Mouse (Mus musculus) kidney, postnatal 0 days (tissue): ENCODE measurements around the gene 5730522E02Rik. TPM values are rescaled to one million over a fixed set of nuclear protein-coding genes. Genes with fewer than 3 reads are reported as not detected.

Experiments used
- ATAC-seq: fragments of 200-750 bp; cut with Nextera tagmentation; replicated peaks from 2 replicates; pipeline ENCODE4 v1.8.0; 2017; ENCODE audit warnings: low read depth, moderate number of reproducible peaks, moderate TSS enrichment, moderate library complexity; ENCODE audit not compliant: low FRiP score
- DNase-seq: peaks from one replicate; pipeline ENCODE4 v3.0.0-alpha.2; 2016; ENCODE audit warnings: low spot score
- H3K27ac ChIP-seq: fragments of 300-500 bp; sonication (generic); 2 replicates; pipeline ENCODE4 v1.5.1; 2014; ENCODE audit warnings: mild to moderate bottlenecking
- H3K27me3 ChIP-seq: fragments of 300-500 bp; sonication (generic); 2 replicates; pipeline ENCODE4 v1.6.1; 2014; ENCODE audit warnings: low read length, mixed read lengths; ENCODE audit not compliant: insufficient read depth
- H3K36me3 ChIP-seq: fragments of 300-500 bp; sonication (generic); 2 replicates; pipeline ENCODE4 v1.6.1; 2014; ENCODE audit warnings: low read length, mixed read lengths; ENCODE audit not compliant: insufficient read depth
- H3K4me1 ChIP-seq: fragments of 300-500 bp; sonication (generic); replicated peaks from 2 replicates; pipeline ENCODE4 v1.6.1; 2014; ENCODE audit warnings: antibody characterized with exemption, low read length, mixed read lengths; ENCODE audit not compliant: insufficient read depth
- H3K4me2 ChIP-seq: fragments of 300-500 bp; sonication (generic); 2 replicates; pipeline ENCODE4 v1.6.1; 2014; ENCODE audit warnings: mild to moderate bottlenecking, low read length, moderate library complexity, mixed read lengths
- H3K4me3 ChIP-seq: fragments of 300-500 bp; sonication (generic); replicated peaks from 2 replicates; pipeline ENCODE4 v1.5.1; 2014; ENCODE audit warnings: low read depth, low read length
- H3K9ac ChIP-seq: fragments of 300-500 bp; sonication (generic); 2 replicates; pipeline ENCODE4 v1.6.1; 2014; ENCODE audit warnings: low read depth, low read length
- H3K9me3 ChIP-seq: fragments of 300-500 bp; sonication (generic); replicated peaks from 2 replicates; pipeline ENCODE4 v1.6.1; 2016; ENCODE audit warnings: low read length, inconsistent platforms, mixed read lengths
- CTCF ChIP-seq: IDR thresholded peaks from 2 replicates; pipeline ENCODE4 v1.5.1; 2016; ENCODE audit warnings: antibody characterized with exemption, low read depth, mild to moderate bottlenecking, moderate library complexity
- WGBS: fragments of 180-500 bp; shearing (Covaris S2); extraction: QIAGEN DNeasy Blood & Tissue Kit; methylation state at CpG from one replicate; pipeline ENCODE4 v1.1.7; 2014; 5-methylcytosine and 5-hydroxymethylcytosine counted together
- polyA plus RNA-seq: library from polyadenylated mRNA; unstranded; fragments of >200 nt; fragmentation: Nextera tagmentation; extraction: Ambion mirVana; gene quantifications from 2 replicates; pipeline ENCODE4 v1.2.1, GENCODE M21; 2015

5730522E02Rik gene
- polyA plus RNA-seq, 1 experiment from 2014 or later: 1.7 TPM

- H3K36me3 ChIP-seq: no peaks in the 10 kb centered on the region
- no peak overlapping the region for H3K27ac ChIP-seq
- TF ChIP-seq CTCF: no peak
- H3K4me2 ChIP-seq: no peak overlapping the region
- H3K4me1 ChIP-seq: no peaks in the 10 kb centered on the region
- no peak overlapping the region for H3K4me3 ChIP-seq
- no peaks in the 10 kb centered on the region for H3K9me3 ChIP-seq
- WGBS: 77% methylated on average over 5 of the region's 5 CpGs
- DNase-seq (no peak), ATAC-seq (no peak)
- no peak overlapping the region for H3K9ac ChIP-seq
- H3K27me3 ChIP-seq: no peaks in the 10 kb centered on the region
These were observed 7.7 kb downstream of the 5730522E02Rik start for GRCm38 (mm10) chr11:26202842-26203241.

GRCm38 (mm10) chr11:26201778-26202097 is 8.8 kb downstream of the 5730522E02Rik start:
- H3K9ac ChIP-seq: no peak overlapping the region
- H3K36me3 ChIP-seq: no peaks in the 10 kb centered on the region
- ATAC-seq (no peak), DNase-seq (no peak)
- no peak overlapping the region for H3K4me2 ChIP-seq
- no peak for TF ChIP-seq CTCF
- no peaks in the 10 kb centered on the region for H3K27me3 ChIP-seq
- no peak overlapping the region for H3K4me3 ChIP-seq
- H3K4me1 ChIP-seq: no peaks in the 10 kb centered on the region
- H3K27ac ChIP-seq: no peak overlapping the region
- H3K9me3 ChIP-seq: no peaks in the 10 kb centered on the region

- Histone ChIP-seq H3K9me3 (no peaks in the 10 kb centered on the region), H3K9ac (no peak overlapping the region), H3K36me3 (no peaks in the 10 kb centered on the region), H3K27ac (no peak overlapping the region), H3K4me3 (no peak overlapping the region), H3K4me2 (no peak overlapping the region), H3K27me3 (no peaks in the 10 kb centered on the region), H3K4me1 (no peaks in the 10 kb centered on the region)
- ATAC-seq (peak; percentile 98), DNase-seq (peak; percentile 57)
- WGBS: 57% methylated on average over 4 of the region's 4 CpGs
- TF ChIP-seq CTCF: peak; percentile 80
These were observed 9.4 kb downstream of the 5730522E02Rik start for GRCm38 (mm10) chr11:26200970-26201777.

GRCm38 (mm10) chr11:26195468-26195867 is 15.1 kb downstream of the 5730522E02Rik start:
- H3K4me2 ChIP-seq: no peak overlapping the region
- WGBS: 73% methylated on average over 3 of the region's 3 CpGs
- no peaks in the 10 kb centered on the region for H3K36me3 ChIP-seq
- no peaks in the 10 kb centered on the region for H3K27me3 ChIP-seq
- no peak for TF ChIP-seq CTCF
- no peaks in the 10 kb centered on the region for H3K9me3 ChIP-seq
- ATAC-seq (no peak), DNase-seq (no peak)
- H3K27ac ChIP-seq: no peak overlapping the region
- no peak overlapping the region for H3K9ac ChIP-seq
- H3K4me1 ChIP-seq: no peaks in the 10 kb centered on the region
- no peak overlapping the region for H3K4me3 ChIP-seq

GRCm38 (mm10) chr11:26187231-26187967 is 23.2 kb downstream of the 5730522E02Rik start:
- DNase-seq: no peak
- H3K9me3 ChIP-seq: no peaks in the 10 kb centered on the region
- WGBS: 82% methylated on average over 3 of the region's 3 CpGs
- H3K27me3 ChIP-seq: no peaks in the 10 kb centered on the region
- H3K4me1 ChIP-seq: no peaks in the 10 kb centered on the region
- TF ChIP-seq CTCF: 0 out of 2 replicates have a peak, but pooled peaks have one; percentile 6
- no peak overlapping the region for H3K4me2 ChIP-seq
- H3K36me3 ChIP-seq: no peaks in the 10 kb centered on the region
- no peak for ATAC-seq
- no peak overlapping the region for H3K4me3 ChIP-seq
- no peak overlapping the region for H3K27ac ChIP-seq
- no peak overlapping the region for H3K9ac ChIP-seq

GRCm38 (mm10) chr11:26170572-26170971 is 40.0 kb downstream of the 5730522E02Rik start:
- WGBS: 92% methylated on average over 2 of the region's 2 CpGs
- no peak for DNase-seq
- Histone ChIP-seq H3K4me3 (no peak overlapping the region), H3K9ac (no peak overlapping the region), H3K4me1 (no peaks in the 10 kb centered on the region), H3K4me2 (no peak overlapping the region), H3K27me3 (no peaks in the 10 kb centered on the region), H3K27ac (no peak overlapping the region), H3K9me3 (no peaks in the 10 kb centered on the region), H3K36me3 (no peaks in the 10 kb centered on the region)
- TF ChIP-seq CTCF: no peak
- no peak for ATAC-seq
